Mouse (Mus musculus): ENCODE data around the gene Rnase13. TPM values are rescaled to one million over a fixed set of nuclear protein-coding genes. Genes with fewer than 3 reads are reported as not detected.

Rnase13 gene
- polyA plus RNA-seq, 1 experiment from 2014 or later: not detected

DNA sequence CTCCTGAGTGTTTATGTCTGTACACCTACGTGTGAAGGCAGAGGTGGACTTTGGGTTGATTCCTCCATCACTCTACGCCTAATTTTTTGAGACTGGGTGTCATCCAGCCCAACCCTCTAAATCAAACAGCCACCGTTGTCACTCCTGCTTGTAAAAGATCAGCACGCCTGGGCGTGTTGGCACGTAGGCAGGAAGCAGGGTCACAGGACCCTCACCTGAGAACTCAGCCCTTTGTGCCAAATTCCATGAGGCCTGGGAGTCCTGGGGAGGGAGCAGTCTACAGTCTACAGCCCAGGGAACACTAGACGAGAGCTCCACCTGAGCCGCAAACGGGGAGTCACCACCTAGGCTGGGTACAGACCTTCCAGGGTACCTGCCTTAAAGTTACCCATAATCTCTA, 18.8 kb downstream of the Rnase13 start:
- H3K27ac ChIP-seq (ENCODE audit: low read length): no peak overlapping the region
- no peak for ATAC-seq (ENCODE audit: low read depth)
- no peak overlapping the region for H3K4me2 ChIP-seq (ENCODE audit: low read depth, low read length)
- 77% methylated on average over 9 of the region's 9 CpGs for WGBS (ENCODE audit: insufficient replicate concordance)
- no peaks in the 10 kb centered on the region for H3K36me3 ChIP-seq (ENCODE audit: control insufficient read depth, insufficient read depth)
- no peaks in the 10 kb centered on the region for H3K9me3 ChIP-seq (replicated peaks; ENCODE audit: control insufficient read depth, low read length)
- no peak overlapping the region for H3K4me3 ChIP-seq (ENCODE audit: low read depth, low read length)
- peaks cover 17% of the 10 kb centered on the region for H3K4me1 ChIP-seq (ENCODE audit: control insufficient read depth, low read depth, low read length)
- no peaks in the 10 kb centered on the region for H3K27me3 ChIP-seq (ENCODE audit: control insufficient read depth, insufficient read depth, low read depth, low read length)
- no peak overlapping the region for H3K9ac ChIP-seq (ENCODE audit: low read depth, low read length)

DNA sequence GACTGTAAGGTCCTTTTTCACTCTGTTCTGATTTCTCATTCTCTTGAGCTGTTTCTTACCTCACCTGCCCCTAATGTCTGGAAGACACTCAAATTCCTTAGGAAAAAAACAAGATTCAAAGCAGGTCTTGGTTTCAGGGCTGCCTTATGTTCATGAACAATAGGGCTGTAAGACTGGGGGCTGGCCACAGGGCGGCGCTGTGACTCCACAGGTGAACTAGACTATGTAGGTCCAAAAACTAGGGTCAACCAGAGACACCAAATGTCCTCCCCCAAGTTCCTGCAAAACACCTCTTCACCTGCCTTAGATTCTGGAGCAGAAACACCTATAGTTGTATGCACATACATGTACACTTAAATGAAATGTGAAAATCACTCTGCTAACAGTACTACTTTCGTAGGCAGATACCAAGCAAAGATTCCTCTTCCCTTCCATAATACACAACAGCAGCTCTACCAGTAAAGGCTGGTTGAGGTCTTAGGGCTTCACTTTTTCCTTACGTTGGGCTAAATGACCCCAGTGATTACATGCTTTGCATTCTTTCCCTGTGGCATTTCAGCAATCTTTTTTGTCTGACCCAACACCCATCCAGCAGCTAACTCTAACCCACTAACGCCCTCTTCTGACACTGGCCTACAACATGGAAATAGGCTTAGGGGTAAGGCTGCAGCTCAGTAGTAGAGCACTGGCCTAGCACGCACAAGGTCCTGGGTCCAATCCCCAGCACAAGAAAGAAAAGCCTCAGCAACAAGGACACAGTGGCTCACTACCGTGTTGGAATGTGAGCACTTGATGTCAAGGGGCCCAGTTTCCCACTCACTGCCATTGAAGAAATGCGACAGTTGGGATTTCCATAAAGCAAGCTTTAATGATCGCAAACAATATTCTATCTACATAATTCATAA, 19.5 kb downstream of the Rnase13 start:
- Histone ChIP-seq H3K27me3 (ENCODE audit: control insufficient read depth, insufficient read depth, low read depth, low read length) (no peaks in the 10 kb centered on the region), H3K4me1 (ENCODE audit: control insufficient read depth, low read depth, low read length) (peaks cover 17% of the 10 kb centered on the region), H3K27ac (ENCODE audit: low read length) (no peak overlapping the region), H3K9me3 (replicated peaks; ENCODE audit: control insufficient read depth, low read length) (no peaks in the 10 kb centered on the region), H3K9ac (ENCODE audit: low read depth, low read length) (no peak overlapping the region; the same call in 1 of the 2 replicates), H3K4me2 (ENCODE audit: low read depth, low read length) (no peak overlapping the region), H3K4me3 (ENCODE audit: low read depth, low read length) (no peak overlapping the region), H3K36me3 (ENCODE audit: control insufficient read depth, insufficient read depth) (no peaks in the 10 kb centered on the region)
- ATAC-seq (ENCODE audit: low read depth): no peak; the same call in 1 of the 2 replicates
- WGBS (ENCODE audit: insufficient replicate concordance): 55% methylated on average over 9 of the region's 9 CpGs

DNA sequence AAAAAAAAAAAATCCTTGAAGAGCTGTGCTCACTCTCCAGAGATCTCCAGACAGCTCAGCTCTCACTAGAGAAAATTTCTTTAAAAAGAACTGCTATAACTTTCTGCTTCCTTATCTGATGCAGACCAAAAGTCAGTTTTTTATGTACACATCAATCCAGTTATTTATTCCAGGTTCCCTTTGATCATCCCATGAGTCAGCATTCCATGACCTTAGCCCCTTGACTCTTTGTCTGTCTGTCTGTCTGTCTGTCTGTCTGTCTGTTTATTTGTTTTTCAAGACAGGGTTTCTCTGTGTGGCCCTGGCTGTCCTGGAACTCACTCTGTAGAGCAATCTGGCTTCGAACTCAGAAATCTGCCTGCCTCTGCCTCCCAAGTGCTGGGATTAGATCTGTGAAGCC, 23.2 kb downstream of the Rnase13 start:
- ATAC-seq (ENCODE audit: low read depth): no peak
- Histone ChIP-seq H3K4me2 (ENCODE audit: low read depth, low read length) (no peak overlapping the region), H3K9ac (ENCODE audit: low read depth, low read length) (no peak overlapping the region), H3K4me1 (ENCODE audit: control insufficient read depth, low read depth, low read length) (no peaks in the 10 kb centered on the region), H3K4me3 (ENCODE audit: low read depth, low read length) (no peak overlapping the region), H3K27ac (ENCODE audit: low read length) (no peak overlapping the region), H3K9me3 (replicated peaks; ENCODE audit: control insufficient read depth, low read length) (no peaks in the 10 kb centered on the region), H3K36me3 (ENCODE audit: control insufficient read depth, insufficient read depth) (no peaks in the 10 kb centered on the region), H3K27me3 (ENCODE audit: control insufficient read depth, insufficient read depth, low read depth, low read length) (no peaks in the 10 kb centered on the region)
- WGBS (ENCODE audit: insufficient replicate concordance): 73% methylated on average over 1 of the region's 1 CpGs

DNA sequence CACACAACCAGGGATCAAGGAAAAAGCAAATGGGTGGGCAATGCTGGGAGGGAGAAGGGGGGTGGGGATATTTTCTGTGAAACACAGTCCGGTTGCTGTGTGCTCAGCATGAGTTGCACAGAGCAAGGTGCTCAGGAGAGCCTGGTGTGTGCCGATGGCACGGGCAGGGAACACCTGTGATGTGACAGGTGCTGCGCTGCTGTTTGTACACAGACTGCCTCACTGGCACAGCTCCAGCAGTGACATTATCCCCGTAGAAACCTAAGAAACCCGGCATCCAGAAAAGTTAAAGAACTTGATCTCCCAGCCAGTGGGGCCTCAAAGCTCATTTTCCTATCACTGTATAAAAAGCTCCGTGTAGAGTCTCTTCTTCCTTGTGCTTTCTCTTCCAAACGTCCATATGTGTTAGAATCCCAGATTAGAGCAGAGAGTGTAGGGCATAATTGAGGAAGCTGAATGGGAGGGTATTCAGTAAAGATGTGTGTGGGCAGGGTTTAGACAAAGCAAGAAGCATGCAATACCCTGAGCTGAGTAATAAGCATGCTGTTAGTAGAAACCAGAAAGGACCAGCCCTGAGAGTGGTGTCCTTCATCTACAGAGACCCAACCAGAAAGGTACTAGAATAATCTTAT, 25.9 kb downstream of the Rnase13 start:
- ATAC-seq (ENCODE audit: low read depth): no peak
- WGBS (ENCODE audit: insufficient replicate concordance): 60% methylated on average over 8 of the region's 8 CpGs
- no peak overlapping the region for H3K27ac ChIP-seq (ENCODE audit: low read length)

DNA sequence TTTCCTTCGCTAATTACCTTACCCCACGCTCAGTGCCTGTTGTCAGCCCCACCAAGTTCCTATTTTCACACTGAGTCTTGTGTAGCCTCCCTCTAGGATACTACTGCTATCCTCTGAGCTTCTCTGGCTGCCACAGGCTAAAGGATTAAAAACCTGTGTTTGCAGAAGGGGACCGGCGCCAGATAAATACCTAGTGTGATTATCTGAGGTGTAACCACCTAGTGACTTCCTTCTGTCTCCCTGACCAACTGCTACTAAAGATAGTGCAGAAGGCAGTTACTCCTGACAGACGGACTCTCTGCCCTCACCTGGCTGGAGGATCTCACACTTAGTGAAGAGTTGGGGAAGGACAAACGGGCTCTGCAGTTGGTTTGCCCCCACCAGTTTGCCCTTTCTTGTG, 26.6 kb downstream of the Rnase13 start:
- Histone ChIP-seq H3K4me1 (ENCODE audit: control insufficient read depth, low read depth, low read length) (peaks cover 9% of the 10 kb centered on the region), H3K4me2 (ENCODE audit: low read depth, low read length) (no peak overlapping the region), H3K4me3 (ENCODE audit: low read depth, low read length) (no peak overlapping the region), H3K27me3 (ENCODE audit: control insufficient read depth, insufficient read depth, low read depth, low read length) (no peaks in the 10 kb centered on the region), H3K9ac (ENCODE audit: low read depth, low read length) (no peak overlapping the region), H3K9me3 (replicated peaks; ENCODE audit: control insufficient read depth, low read length) (no peaks in the 10 kb centered on the region), H3K27ac (ENCODE audit: low read length) (no peak overlapping the region), H3K36me3 (ENCODE audit: control insufficient read depth, insufficient read depth) (peaks cover 8% of the 10 kb centered on the region)
- no peak for ATAC-seq (ENCODE audit: low read depth)
- 37% methylated on average over 6 of the region's 6 CpGs for WGBS (ENCODE audit: insufficient replicate concordance)

More for the DNA sequence above, 25.9 kb downstream of the Rnase13 start:
- Histone ChIP-seq H3K4me3 (ENCODE audit: low read depth, low read length) (no peak overlapping the region), H3K4me2 (ENCODE audit: low read depth, low read length) (no peak overlapping the region), H3K27me3 (ENCODE audit: control insufficient read depth, insufficient read depth, low read depth, low read length) (no peaks in the 10 kb centered on the region), H3K36me3 (ENCODE audit: control insufficient read depth, insufficient read depth) (peaks cover 2% of the 10 kb centered on the region; the same call in 1 of the 2 replicates), H3K9ac (ENCODE audit: low read depth, low read length) (no peak overlapping the region), H3K9me3 (replicated peaks; ENCODE audit: control insufficient read depth, low read length) (no peaks in the 10 kb centered on the region), H3K4me1 (ENCODE audit: control insufficient read depth, low read depth, low read length) (peaks cover 9% of the 10 kb centered on the region)

DNA sequence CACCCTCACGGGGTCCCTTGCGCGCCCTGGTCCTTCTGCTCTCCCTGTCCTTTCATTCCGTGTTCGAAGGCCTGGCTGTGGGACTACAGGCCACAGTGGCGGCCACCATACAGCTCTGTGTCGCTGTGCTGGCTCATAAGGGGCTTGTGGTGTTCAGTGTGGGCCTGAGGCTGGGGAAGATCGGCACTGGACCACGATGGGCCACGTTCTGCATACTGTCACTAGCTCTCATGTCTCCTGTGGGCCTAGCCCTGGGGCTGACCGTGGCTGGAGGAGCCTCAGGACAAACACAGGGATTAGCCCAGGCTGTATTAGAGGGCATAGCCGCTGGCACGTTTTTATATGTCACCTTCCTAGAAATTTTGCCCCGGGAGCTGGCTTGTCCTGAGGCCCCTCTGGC, 27.5 kb downstream of the Rnase13 start:
- Histone ChIP-seq H3K27ac (ENCODE audit: low read length) (no peak overlapping the region), H3K4me1 (ENCODE audit: control insufficient read depth, low read depth, low read length) (peaks cover 9% of the 10 kb centered on the region), H3K9ac (ENCODE audit: low read depth, low read length) (no peak overlapping the region), H3K4me2 (ENCODE audit: low read depth, low read length) (no peak overlapping the region), H3K27me3 (ENCODE audit: control insufficient read depth, insufficient read depth, low read depth, low read length) (no peaks in the 10 kb centered on the region), H3K4me3 (ENCODE audit: low read depth, low read length) (no peak overlapping the region), H3K36me3 (ENCODE audit: control insufficient read depth, insufficient read depth) (peaks cover 15% of the 10 kb centered on the region), H3K9me3 (replicated peaks; ENCODE audit: control insufficient read depth, low read length) (no peaks in the 10 kb centered on the region)
- WGBS (ENCODE audit: insufficient replicate concordance): 66% methylated on average over 14 of the region's 14 CpGs
- no peak for ATAC-seq (ENCODE audit: low read depth)

DNA sequence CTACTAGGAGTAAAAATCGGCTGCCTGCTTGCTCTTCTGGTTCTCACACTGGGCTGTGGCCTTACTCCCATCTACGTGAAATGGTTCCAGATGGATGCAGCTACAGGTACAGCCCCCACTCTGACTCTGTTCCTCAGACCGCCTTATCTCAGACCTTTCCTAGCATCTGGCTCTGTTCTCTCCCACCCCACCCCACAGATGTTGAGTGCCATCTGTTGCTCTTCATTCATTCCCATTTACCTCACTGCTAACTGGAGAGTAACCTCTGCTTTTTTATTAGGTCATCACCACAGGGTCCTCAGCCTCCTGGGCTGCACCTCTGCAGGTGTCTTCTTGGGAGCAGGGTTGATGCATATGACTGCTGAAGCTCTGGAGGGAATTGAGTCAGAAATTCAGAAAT, 28.8 kb downstream of the Rnase13 start:
- Histone ChIP-seq H3K4me3 (ENCODE audit: low read depth, low read length) (no peak overlapping the region), H3K36me3 (ENCODE audit: control insufficient read depth, insufficient read depth) (peaks cover 23% of the 10 kb centered on the region), H3K9ac (ENCODE audit: low read depth, low read length) (no peak overlapping the region), H3K4me2 (ENCODE audit: low read depth, low read length) (no peak overlapping the region), H3K9me3 (replicated peaks; ENCODE audit: control insufficient read depth, low read length) (no peaks in the 10 kb centered on the region), H3K27me3 (ENCODE audit: control insufficient read depth, insufficient read depth, low read depth, low read length) (no peaks in the 10 kb centered on the region), H3K27ac (ENCODE audit: low read length) (no peak overlapping the region), H3K4me1 (ENCODE audit: control insufficient read depth, low read depth, low read length) (peaks cover 9% of the 10 kb centered on the region)
- ATAC-seq (ENCODE audit: low read depth): peak; percentile 30; the same call in 1 of the 2 replicates
- WGBS (ENCODE audit: insufficient replicate concordance): 34% methylated on average over 3 of the region's 3 CpGs

DNA sequence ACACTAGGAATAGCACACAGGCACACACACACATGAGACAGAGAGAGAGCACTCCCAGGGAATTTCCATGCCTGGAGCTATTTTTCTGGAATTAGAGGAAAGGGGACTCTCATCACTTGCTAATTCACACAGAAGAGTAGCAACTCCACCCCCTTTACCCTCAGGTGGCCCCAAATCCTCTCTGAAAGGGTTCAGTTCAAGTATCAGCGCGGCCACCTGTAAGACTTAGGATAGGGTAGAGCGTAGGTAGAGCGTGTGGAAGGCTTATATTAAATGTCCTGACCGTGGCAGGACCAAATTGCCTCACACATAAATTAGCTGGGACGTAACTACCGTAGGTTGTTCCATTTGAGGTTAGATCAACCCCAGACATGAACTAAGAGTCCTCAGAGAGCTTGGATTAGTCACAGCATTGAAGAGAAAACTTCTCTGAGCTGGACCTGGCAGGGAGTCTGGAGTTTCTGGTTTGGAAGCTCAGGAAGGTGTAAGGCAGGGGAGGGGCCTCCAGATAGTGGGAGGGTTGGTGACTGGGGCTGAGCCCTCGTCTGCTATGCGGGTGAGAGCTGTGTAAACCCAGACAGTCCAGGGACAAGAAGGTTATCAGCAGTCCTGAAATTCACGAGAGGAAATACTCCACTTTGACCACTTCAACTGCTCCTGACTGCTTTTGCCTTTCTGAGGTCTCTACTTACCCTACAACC, 29.3 kb downstream of the Rnase13 start:
- Histone ChIP-seq H3K4me2 (ENCODE audit: low read depth, low read length) (no peak overlapping the region), H3K27ac (ENCODE audit: low read length) (no peak overlapping the region), H3K36me3 (ENCODE audit: control insufficient read depth, insufficient read depth) (peaks cover 25% of the 10 kb centered on the region), H3K27me3 (ENCODE audit: control insufficient read depth, insufficient read depth, low read depth, low read length) (no peaks in the 10 kb centered on the region), H3K4me3 (ENCODE audit: low read depth, low read length) (no peak overlapping the region), H3K4me1 (ENCODE audit: control insufficient read depth, low read depth, low read length) (peaks cover 9% of the 10 kb centered on the region), H3K9me3 (replicated peaks; ENCODE audit: control insufficient read depth, low read length) (no peaks in the 10 kb centered on the region), H3K9ac (ENCODE audit: low read depth, low read length) (no peak overlapping the region)
- WGBS (ENCODE audit: insufficient replicate concordance): 44% methylated on average over 10 of the region's 10 CpGs
- ATAC-seq (ENCODE audit: low read depth): 0 out of 2 replicates have a peak, but pooled peaks have one; percentile 47

Data from liver, embryonic 16.5 days (tissue).